Mouse (Mus musculus) brain, embryonic 14.5 days (tissue): ENCODE measurements at regions not wholly inside any gene's neighbourhood (a gene's known extent, or its start where the extent isn't known, plus 50 kb on each side); places are given as distances from the start of the nearest gene placed in this dataset.

Experiments
- CTCF ChIP-seq: fragments of 200-500 bp; IDR thresholded peaks from 2 replicates; pipeline ENCODE4 v1.5.1; 2012; ENCODE audit warnings: inconsistent platforms, mild to moderate bottlenecking, moderate library complexity, borderline replicate concordance; ENCODE audit not compliant: insufficient read depth, insufficient read length; ENCODE audit errors: extremely low read depth
- POLR2A ChIP-seq: fragments of 200-500 bp; IDR thresholded peaks from 2 replicates; pipeline ENCODE4 v1.6.1; 2012; ENCODE audit warnings: mild to moderate bottlenecking, inconsistent platforms, borderline replicate concordance; ENCODE audit not compliant: poor library complexity, insufficient read depth, insufficient read length, severe bottlenecking; ENCODE audit errors: extremely low read depth

DNA sequence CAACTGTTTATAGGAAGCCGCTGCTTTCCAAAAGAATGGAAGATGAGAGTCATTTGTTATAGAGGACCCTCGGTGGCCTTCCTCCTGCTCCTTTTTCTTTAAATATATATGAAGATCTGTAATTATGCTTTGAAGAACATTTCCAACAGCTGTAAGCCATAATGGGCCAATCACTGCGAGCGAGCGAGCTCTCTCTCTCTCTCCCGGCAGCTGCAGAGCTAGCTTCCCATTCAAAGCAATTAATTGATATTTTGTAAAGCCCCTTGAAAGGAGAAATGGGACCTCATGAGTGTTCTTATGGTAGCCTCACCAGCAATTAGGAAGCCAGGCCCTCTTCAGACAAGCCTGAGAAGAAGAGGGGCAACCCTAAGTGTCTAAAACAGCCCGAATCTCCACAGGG, 174.1 kb downstream of the Gxylt1 start:
- TF ChIP-seq POLR2A = no peak
- no peak for TF ChIP-seq CTCF
